Mouse (Mus musculus): ENCODE data around the gene Pak4. TPM values are rescaled to one million over a fixed set of nuclear protein-coding genes. Genes with fewer than 3 reads are reported as not detected.
"Not testable (repeated sequence)": the region's sequence is repeated elsewhere in the genome, so short reads cannot be mapped to it uniquely, and the experiment has no call there.

Pak4 gene
- 28.9 and 30.0 TPM in 2 replicates for polyA plus RNA-seq (2015; fragmentation: Nextera tagmentation; extraction: Ambion mirVana)

- Histone ChIP-seq H3K9ac (replicated peaks) (peak within 1 kb of the TSS; percentile 71), H3K27me3 (no peaks in the 10 kb centered on the region), H3K4me3 (peak within 1 kb of the TSS; percentile 60), H3K4me2 (replicated peaks) (peak within 1 kb of the TSS; percentile 84), H3K27ac (replicated peaks) (peak within 1 kb of the TSS; percentile 85), H3K36me3 (no peaks in the 10 kb centered on the region), H3K9me3 (no peaks in the 10 kb centered on the region), H3K4me1 (peaks cover 41% of the 10 kb centered on the region)
- ATAC-seq (replicated peaks) = peak; percentile 92
- under 1% methylated on average over 65 of the region's 66 CpGs for WGBS
Measured at GRCm38 (mm10) chr7:28597642-28598446, at the start of gene Pak4, which contains the start of gene Samd4b. Gene Pak4 (minus strand): TSS chr7:28598185. Gene Samd4b (minus strand): TSS chr7:28598144.

GRCm38 (mm10) chr7:28647016-28647415 lies 49.0 kb upstream of the Pak4 start:
- no peaks in the 10 kb centered on the region for H3K27me3 ChIP-seq
- no peak overlapping the region for H3K9ac ChIP-seq (replicated peaks)
- H3K9me3 ChIP-seq = no peaks in the 10 kb centered on the region
- no peaks in the 10 kb centered on the region for H3K36me3 ChIP-seq
- no peak overlapping the region for H3K27ac ChIP-seq (replicated peaks)
- 63% methylated on average over 7 of the region's 7 CpGs for WGBS
- no peak overlapping the region for H3K4me3 ChIP-seq
- H3K4me1 ChIP-seq = no peaks in the 10 kb centered on the region
- no peak for ATAC-seq (replicated peaks)
- H3K4me2 ChIP-seq (replicated peaks) = no peak overlapping the region

GRCm38 (mm10) chr7:28645947-28646475 lies 48.0 kb upstream of the Pak4 start:
- H3K4me2 ChIP-seq (replicated peaks) = no peak overlapping the region
- no peak overlapping the region for H3K4me3 ChIP-seq
- H3K4me1 ChIP-seq = no peaks in the 10 kb centered on the region
- H3K36me3 ChIP-seq = no peaks in the 10 kb centered on the region
- WGBS = 90% methylated on average over 2 of the region's 2 CpGs
- H3K9ac ChIP-seq (replicated peaks) = no peak overlapping the region
- no peaks in the 10 kb centered on the region for H3K27me3 ChIP-seq
- H3K9me3 ChIP-seq = no peaks in the 10 kb centered on the region
- no peak overlapping the region for H3K27ac ChIP-seq (replicated peaks)
- ATAC-seq (replicated peaks) = no peak

GRCm38 (mm10) chr7:28645366-28645765 lies 47.4 kb upstream of the Pak4 start:
- Histone ChIP-seq H3K27ac (replicated peaks) (no peak overlapping the region), H3K4me1 (no peaks in the 10 kb centered on the region), H3K9me3 (no peaks in the 10 kb centered on the region), H3K36me3 (no peaks in the 10 kb centered on the region), H3K9ac (replicated peaks) (no peak overlapping the region), H3K4me2 (replicated peaks) (no peak overlapping the region), H3K27me3 (no peaks in the 10 kb centered on the region), H3K4me3 (no peak overlapping the region)
- no peak for ATAC-seq (replicated peaks)
- WGBS = 20% methylated on average over 6 of the region's 6 CpGs

GRCm38 (mm10) chr7:28641546-28641945 lies 43.6 kb upstream of the Pak4 start:
- Histone ChIP-seq H3K9me3 (no peaks in the 10 kb centered on the region), H3K9ac (replicated peaks) (no peak overlapping the region), H3K27ac (replicated peaks) (no peak overlapping the region), H3K27me3 (no peaks in the 10 kb centered on the region), H3K36me3 (no peaks in the 10 kb centered on the region), H3K4me2 (replicated peaks) (no peak overlapping the region), H3K4me3 (no peak overlapping the region), H3K4me1 (no peaks in the 10 kb centered on the region)
- 84% methylated on average over 8 of the region's 8 CpGs for WGBS
- no peak for ATAC-seq (replicated peaks)

GRCm38 (mm10) chr7:28637511-28637910 lies 39.5 kb upstream of the Pak4 start:
- no peaks in the 10 kb centered on the region for H3K36me3 ChIP-seq
- ATAC-seq (replicated peaks) = no peak
- H3K9ac ChIP-seq (replicated peaks) = no peak overlapping the region
- no peaks in the 10 kb centered on the region for H3K4me1 ChIP-seq
- H3K4me2 ChIP-seq (replicated peaks) = no peak overlapping the region
- no peak overlapping the region for H3K27ac ChIP-seq (replicated peaks)
- no peaks in the 10 kb centered on the region for H3K27me3 ChIP-seq
- WGBS = 24% methylated on average over 8 of the region's 8 CpGs
- no peaks in the 10 kb centered on the region for H3K9me3 ChIP-seq
- no peak overlapping the region for H3K4me3 ChIP-seq

- Histone ChIP-seq H3K36me3 (no peaks in the 10 kb centered on the region), H3K4me3 (no peak overlapping the region), H3K27me3 (peaks cover 25% of the 10 kb centered on the region), H3K9ac (replicated peaks) (no peak overlapping the region), H3K9me3 (no peaks in the 10 kb centered on the region), H3K4me1 (peaks cover 6% of the 10 kb centered on the region; the same call in 1 of the 2 replicates), H3K4me2 (replicated peaks) (no peak overlapping the region), H3K27ac (replicated peaks) (no peak overlapping the region)
- 74% methylated on average over 4 of the region's 4 CpGs for WGBS
- no peak for ATAC-seq (replicated peaks)
Measured at GRCm38 (mm10) chr7:28634128-28634527, 36.1 kb upstream of the Pak4 start.

- no peak within 1 kb of the TSS for H3K27ac ChIP-seq (replicated peaks)
- 26% methylated on average over 10 of the region's 10 CpGs for WGBS
- H3K4me1 ChIP-seq = peaks cover 6% of the 10 kb centered on the region; the same call in 1 of the 2 replicates
- H3K4me3 ChIP-seq = peak within 1 kb of the TSS; percentile 25
- no peaks in the 10 kb centered on the region for H3K36me3 ChIP-seq
- H3K4me2 ChIP-seq (replicated peaks) = peak within 1 kb of the TSS; percentile 36
- no peak within 1 kb of the TSS for H3K9ac ChIP-seq (replicated peaks)
- ATAC-seq (replicated peaks) = no peak
- H3K9me3 ChIP-seq = no peaks in the 10 kb centered on the region
- peaks cover 27% of the 10 kb centered on the region for H3K27me3 ChIP-seq
Measured at GRCm38 (mm10) chr7:28631073-28631472, 33.1 kb upstream of the Pak4 start, which contains the start of gene Acp7. Gene Acp7 (minus strand): TSS chr7:28631332.

GRCm38 (mm10) chr7:28624791-28625190 lies 26.8 kb upstream of the Pak4 start:
- ATAC-seq (replicated peaks) = no peak
- no peak overlapping the region for H3K27ac ChIP-seq (replicated peaks)
- H3K9me3 ChIP-seq = no peaks in the 10 kb centered on the region
- H3K27me3 ChIP-seq = peaks cover 9% of the 10 kb centered on the region
- WGBS = 85% methylated on average over 5 of the region's 5 CpGs
- no peak overlapping the region for H3K4me3 ChIP-seq
- no peaks in the 10 kb centered on the region for H3K4me1 ChIP-seq
- no peaks in the 10 kb centered on the region for H3K36me3 ChIP-seq
- no peak overlapping the region for H3K9ac ChIP-seq (replicated peaks)
- H3K4me2 ChIP-seq (replicated peaks) = no peak overlapping the region

- WGBS = 79% methylated on average over 9 of the region's 9 CpGs
- no peak overlapping the region for H3K27ac ChIP-seq (replicated peaks)
- H3K9me3 ChIP-seq = no peaks in the 10 kb centered on the region
- no peaks in the 10 kb centered on the region for H3K36me3 ChIP-seq
- no peak overlapping the region for H3K4me3 ChIP-seq
- no peaks in the 10 kb centered on the region for H3K27me3 ChIP-seq
- no peak for ATAC-seq (replicated peaks)
- H3K9ac ChIP-seq (replicated peaks) = no peak overlapping the region
- no peaks in the 10 kb centered on the region for H3K4me1 ChIP-seq
- no peak overlapping the region for H3K4me2 ChIP-seq (replicated peaks)
Measured at GRCm38 (mm10) chr7:28619098-28619715, 21.2 kb upstream of the Pak4 start.

- ATAC-seq (replicated peaks) = no peak
- Histone ChIP-seq H3K27me3 (no peaks in the 10 kb centered on the region), H3K4me1 (peaks cover 4% of the 10 kb centered on the region; the same call in 1 of the 2 replicates), H3K9me3 (no peaks in the 10 kb centered on the region), H3K36me3 (no peaks in the 10 kb centered on the region), H3K4me3 (no peak overlapping the region), H3K4me2 (replicated peaks) (no peak overlapping the region), H3K9ac (replicated peaks) (no peak overlapping the region), H3K27ac (replicated peaks) (no peak overlapping the region)
- 95% methylated on average over 8 of the region's 8 CpGs for WGBS
Measured at GRCm38 (mm10) chr7:28605951-28606350, 8.0 kb upstream of the Pak4 start.

GRCm38 (mm10) chr7:28603788-28604187 lies 5.8 kb upstream of the Pak4 start:
- H3K4me3 ChIP-seq; H3K36me3 ChIP-seq; ATAC-seq (replicated peaks); H3K27ac ChIP-seq (replicated peaks); H3K4me2 ChIP-seq (replicated peaks); H3K4me1 ChIP-seq; H3K27me3 ChIP-seq; H3K9me3 ChIP-seq; H3K9ac ChIP-seq (replicated peaks): not testable (repeated sequence)
- WGBS = 83% methylated on average over 2 of the region's 2 CpGs

All from forebrain, embryonic 15.5 days (tissue).